Mouse (Mus musculus) erythroblast, embryonic 14.5 days (primary cell): ENCODE measurements around the gene Ece1.

Experiments
- GATA1 ChIP-seq: IDR thresholded peaks from 2 replicates; pipeline ENCODE4 v1.6.1; 2012; ENCODE audit warnings: low read length, inconsistent platforms, mixed read lengths
- TAL1 ChIP-seq: IDR thresholded peaks from 3 replicates; pipeline ENCODE4 v1.6.1; 2012; ENCODE audit warnings: low read length, inconsistent platforms, mixed read lengths

DNA sequence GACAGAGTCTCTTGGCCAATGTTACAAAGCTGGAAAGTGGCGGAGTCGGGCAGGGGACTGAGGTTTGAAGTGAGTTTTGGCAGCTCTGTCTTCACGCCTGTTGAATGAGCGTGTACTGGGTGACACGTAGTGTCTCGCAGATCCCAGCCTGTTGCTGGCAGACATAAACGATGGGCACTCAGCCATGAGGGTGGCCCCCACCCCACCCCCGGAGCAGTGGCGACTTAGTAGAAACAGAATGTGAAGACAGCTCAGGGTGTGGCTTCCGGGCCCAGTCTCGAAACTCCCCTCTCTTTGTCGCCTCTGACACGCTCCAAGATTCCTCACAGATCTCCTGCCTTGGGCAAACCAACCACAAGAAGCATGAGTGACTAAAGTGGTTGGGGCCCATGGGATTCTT is 45.9 kb downstream of the Ece1 start:
- no peak for TF ChIP-seq TAL1
- TF ChIP-seq GATA1 = no peak
